Mouse (Mus musculus): Measurements from ENCODE around the gene Carns1. TPM values are rescaled to one million over a fixed set of nuclear protein-coding genes. Genes with fewer than 3 reads are reported as not detected.

Carns1 gene
- total and polyA plus RNA-seq, 3 experiments: 1.7 to 4.0 (median 3.8) TPM

DNA sequence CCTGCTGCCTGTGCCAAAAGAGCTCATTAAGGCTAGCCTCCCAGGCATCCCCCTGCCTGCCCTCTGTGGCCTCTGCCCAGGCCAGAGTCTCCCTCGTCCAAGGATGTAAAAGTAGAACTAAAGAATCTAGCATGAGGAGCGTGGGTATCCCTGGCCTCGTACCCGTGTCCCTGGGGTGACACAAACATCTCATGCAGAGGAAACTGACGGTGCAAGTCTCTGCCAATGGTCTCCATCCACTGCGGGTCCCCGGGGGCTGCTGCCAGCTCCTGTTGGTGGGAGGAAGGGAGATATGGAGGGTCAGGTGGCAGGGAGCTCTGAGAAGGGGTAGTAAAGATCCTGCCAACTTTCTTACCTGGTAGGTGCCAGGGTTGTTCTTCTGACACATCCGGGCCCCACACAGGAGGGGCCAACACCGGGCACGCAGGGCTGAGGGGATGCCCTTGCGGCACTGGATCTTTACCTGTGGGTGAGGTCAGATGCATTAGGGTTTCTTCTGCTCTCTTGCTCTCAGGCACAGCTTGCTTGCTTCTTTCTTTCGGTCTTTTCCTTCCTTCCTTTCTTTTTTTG, 13.9 kb upstream of the Carns1 start:
- no peak for TF ChIP-seq PAX5 (IDR thresholded peaks at IDR 0.05; ENCODE audit: low read length)
- TF ChIP-seq HCFC1 (IDR thresholded peaks at IDR 0.05; ENCODE audit: low read depth, low read length): no peak
- dilution Hi-C loops (cut with MboI; ENCODE audit: extremely low pct_ligation_motif_present, extremely low pct_unique_long_range_greater_than_20kb, low sequenced_read_pairs) (no loop called here), in situ Hi-C loops (cut with MboI; ENCODE audit: low pct_ligation_motif_present, low pct_unique_long_range_greater_than_20kb, low sequenced_read_pairs) (no loop called here)
- DNase-seq (ENCODE audit: extremely low read depth): no peak
- H3K4me2 ChIP-seq (ENCODE audit: insufficient read depth, low read depth, poor library complexity, severe bottlenecking): peak overlapping the region; percentile 37
- peaks cover 26 to 67% of the 10 kb centered on the region in 2 experiments for H3K4me1 ChIP-seq (ENCODE audit: control insufficient read depth in 1 of 2, insufficient read depth in 2 of 2)
- peaks cover 41% of the 10 kb centered on the region for H3K79me2 ChIP-seq (replicated peaks; ENCODE audit: control insufficient read depth, extremely low read depth, insufficient read depth, poor library complexity, severe bottlenecking)
- H3K36me3 ChIP-seq (replicated peaks in 1 of 2; ENCODE audit: control insufficient read depth in 1 of 2, insufficient read depth in 1 of 2, low read length in 1 of 2): peaks cover 48 to 63% of the 10 kb centered on the region in 2 experiments
- H3K27ac ChIP-seq (ENCODE audit: insufficient read depth, low read depth): peak overlapping the region; percentile 1; the same call in 1 of the 2 replicates
- no peaks in the 10 kb centered on the region for H3K9me3 ChIP-seq (replicated peaks; ENCODE audit: low read length)
- H3K27me3 ChIP-seq (replicated peaks): no peaks in the 10 kb centered on the region
- peak overlapping the region; percentile 34; the same call in 1 of the 2 replicates for H3K9ac ChIP-seq (ENCODE audit: insufficient read depth, low read depth)
- H3K4me3 ChIP-seq (replicated peaks in 1 of 3; ENCODE audit: low read depth in 2 of 3, low read length in 2 of 3, poor library complexity in 1 of 3): peak overlapping the region; percentile 20 to 86 (median 33)

- no peak for DNase-seq (ENCODE audit: extremely low read depth)
- TF ChIP-seq UBTF (IDR thresholded peaks at IDR 0.05; ENCODE audit: low read depth, low read length) (no peak), PAX5 (IDR thresholded peaks at IDR 0.05; ENCODE audit: low read length) (no peak), RAD21 (IDR thresholded peaks at IDR 0.05; ENCODE audit: low read depth, low read length) (no peak), JUN (IDR thresholded peaks at IDR 0.05; ENCODE audit: insufficient read depth, low read depth, low read length) (no peak), EP300 (IDR thresholded peaks at IDR 0.05; ENCODE audit: low read length) (no peak), BHLHE40 (IDR thresholded peaks at IDR 0.05; ENCODE audit: low read depth, low read length) (no peak), ZKSCAN1 (IDR thresholded peaks at IDR 0.05; ENCODE audit: borderline replicate concordance, low read depth, low read length) (no peak), MAFK (IDR thresholded peaks at IDR 0.05; ENCODE audit: insufficient replicate concordance, low read length) (no peak), USF2 (conservative IDR thresholded peaks at IDR 0.05; ENCODE audit: low read depth, low read length) (no peak), SMC3 (IDR thresholded peaks at IDR 0.05; ENCODE audit: low read depth, low read length) (no peak), MYC (IDR thresholded peaks at IDR 0.05; ENCODE audit: low read depth, low read length) (no peak), ZNF384 (IDR thresholded peaks at IDR 0.05; ENCODE audit: low read depth, low read length) (no peak), TCF12 (IDR thresholded peaks at IDR 0.05; ENCODE audit: low read depth, low read length) (no peak), ZMIZ1 (IDR thresholded peaks at IDR 0.05; ENCODE audit: low read depth, low read length) (no peak), MEF2A (IDR thresholded peaks at IDR 0.05; ENCODE audit: borderline replicate concordance, low read depth, low read length) (no peak), POLR2AphosphoS2 (IDR thresholded peaks at IDR 0.05; ENCODE audit: low read depth, low read length) (no peak), CTCF (conservative IDR thresholded peaks at IDR 0.05 in 1 of 2, IDR thresholded peaks at IDR 0.05 in 1 of 2; ENCODE audit: low read depth in 2 of 2, low read length in 2 of 2) (no peak), CHD2 (IDR thresholded peaks at IDR 0.05; ENCODE audit: low read length) (no peak), KAT2A (IDR thresholded peaks at IDR 0.05; ENCODE audit: insufficient replicate concordance, low read length) (no peak)
- in situ Hi-C loops (cut with MboI; ENCODE audit: low pct_ligation_motif_present, low pct_unique_long_range_greater_than_20kb, low sequenced_read_pairs) (no loop called here), dilution Hi-C loops (cut with MboI; ENCODE audit: extremely low pct_ligation_motif_present, extremely low pct_unique_long_range_greater_than_20kb, low sequenced_read_pairs) (no loop called here)
- Histone ChIP-seq H3K79me2 (replicated peaks; ENCODE audit: control insufficient read depth, extremely low read depth, insufficient read depth, poor library complexity, severe bottlenecking) (peaks cover 23% of the 10 kb centered on the region), H3K36me3 (replicated peaks in 1 of 2; ENCODE audit: control insufficient read depth in 1 of 2, insufficient read depth in 1 of 2, low read length in 1 of 2) (peaks cover 55 to 69% of the 10 kb centered on the region in 2 experiments), H3K4me2 (ENCODE audit: insufficient read depth, low read depth, poor library complexity, severe bottlenecking) (peak overlapping the region; percentile 18), H3K27me3 (replicated peaks) (no peaks in the 10 kb centered on the region), H3K9me3 (replicated peaks; ENCODE audit: low read length) (no peaks in the 10 kb centered on the region), H3K4me1 (ENCODE audit: control insufficient read depth in 1 of 2, insufficient read depth in 2 of 2) (peaks cover 27 to 71% of the 10 kb centered on the region in 2 experiments), H3K27ac (ENCODE audit: insufficient read depth, low read depth) (0 out of 2 replicates have a peak overlapping the region, but pooled peaks have one; percentile 2), H3K9ac (ENCODE audit: insufficient read depth, low read depth) (no peak overlapping the region), H3K4me3 (replicated peaks in 1 of 3; ENCODE audit: low read depth in 2 of 3, low read length in 2 of 3, poor library complexity in 1 of 3) (peak overlapping the region in 1 of 3 experiments; percentile 41)
Observed at GRCm38 (mm10) chr19:4187303-4187702, 12.0 kb upstream of the Carns1 start.
